Mouse (Mus musculus): ENCODE data around the gene Vps9d1.

DNA sequence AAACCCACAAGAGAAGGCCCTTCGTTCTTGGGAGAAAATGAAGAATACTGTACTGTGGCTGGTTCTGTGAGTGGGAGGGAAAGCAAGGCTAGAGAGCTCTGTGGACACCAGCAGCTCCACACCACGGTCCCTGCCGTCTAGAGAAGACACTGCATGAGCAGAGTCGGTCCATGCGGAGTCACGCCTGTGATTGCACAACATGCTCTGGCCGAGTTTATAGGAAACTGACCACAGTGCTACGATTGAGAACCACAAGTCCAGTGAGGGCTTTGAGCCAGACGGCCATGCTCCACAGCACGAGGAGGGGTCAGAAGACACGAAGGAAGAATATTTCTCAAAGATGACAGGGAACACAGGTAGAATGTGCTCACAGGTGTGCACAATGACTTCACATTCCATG lies 44.2 kb upstream of the Vps9d1 start:
- TF ChIP-seq CTCF (IDR thresholded peaks at IDR 0.05; ENCODE audit: low read depth, low read length) = peak; percentile 49
- TF ChIP-seq POLR2A (IDR thresholded peaks at IDR 0.05; ENCODE audit: extremely low read depth, insufficient read depth, low read length) = no peak
